Mouse (Mus musculus): Measurements from ENCODE around the gene Taf1d. TPM values are rescaled to one million over a fixed set of nuclear protein-coding genes. Genes with fewer than 3 reads are reported as not detected.
A peak's percentile ranks its signal among the peaks of the same experiment; 100 is the strongest.

The Taf1d gene
- total and polyA plus RNA-seq, 3 experiments: 298 to 860 (median 548) TPM

DNA sequence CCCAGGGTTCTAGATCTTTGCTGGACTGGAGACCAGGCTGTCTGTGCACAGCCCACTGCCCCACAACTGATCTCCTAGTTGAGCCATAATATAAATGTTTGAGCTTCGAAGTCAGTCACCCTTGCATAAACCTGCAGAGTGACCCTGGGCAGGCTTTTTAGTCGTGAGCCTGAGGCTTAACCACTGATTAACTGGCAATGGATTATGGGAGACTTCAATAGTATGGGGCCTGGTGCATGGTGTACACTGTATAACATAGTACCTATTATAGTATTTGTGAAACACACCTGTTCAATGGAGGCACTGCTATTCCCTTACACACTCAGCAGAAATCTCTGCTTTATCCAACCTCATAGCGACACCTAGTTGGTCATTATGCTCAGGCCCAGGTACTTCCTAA, 49.8 kb upstream of the Taf1d start:
- H3K4me1 ChIP-seq (ENCODE audit: control insufficient read depth in 1 of 2, insufficient read depth in 2 of 2, low read length in 2 of 2): no peaks in the 10 kb centered on the region
- no peak overlapping the region for H3K4me3 ChIP-seq (ENCODE audit: control insufficient read depth in 1 of 2, insufficient read depth in 1 of 2, low read depth in 2 of 2, low read length in 2 of 2)
- TF ChIP-seq POLR2AphosphoS5 (IDR thresholded peaks at IDR 0.05; ENCODE audit: borderline replicate concordance, low read depth, low read length) (no peak), EP300 (IDR thresholded peaks at IDR 0.05; ENCODE audit: low read depth in 1 of 2, low read length in 2 of 2) (no peak), GATA1 (IDR thresholded peaks at IDR 0.05; ENCODE audit: low read depth, low read length) (no peak), MAZ (IDR thresholded peaks at IDR 0.05; ENCODE audit: low read depth, low read length) (no peak)
- H3K9me3 ChIP-seq (replicated peaks; ENCODE audit: insufficient read depth, low read length): no peaks in the 10 kb centered on the region
- H3K27ac ChIP-seq (ENCODE audit: control insufficient read depth, low read depth, low read length): no peak overlapping the region
- no peaks in the 10 kb centered on the region for H3K27me3 ChIP-seq (ENCODE audit: control insufficient read depth in 1 of 2, insufficient read depth in 2 of 2, low read length in 2 of 2)
- no peak for DNase-seq (ENCODE audit: low read depth, low spot score)
- peaks cover 0 to 2% of the 10 kb centered on the region in 2 experiments; a peak in 2 of 4 replicates for H3K36me3 ChIP-seq (ENCODE audit: control insufficient read depth in 1 of 2, insufficient read depth in 2 of 2, low read length in 2 of 2)
- H3K9ac ChIP-seq (ENCODE audit: control insufficient read depth, low read depth, low read length, poor library complexity, severe bottlenecking): no peak overlapping the region
- no peaks in the 10 kb centered on the region for H3K79me2 ChIP-seq (ENCODE audit: control insufficient read depth, insufficient read depth, low read length, poor library complexity)

DNA sequence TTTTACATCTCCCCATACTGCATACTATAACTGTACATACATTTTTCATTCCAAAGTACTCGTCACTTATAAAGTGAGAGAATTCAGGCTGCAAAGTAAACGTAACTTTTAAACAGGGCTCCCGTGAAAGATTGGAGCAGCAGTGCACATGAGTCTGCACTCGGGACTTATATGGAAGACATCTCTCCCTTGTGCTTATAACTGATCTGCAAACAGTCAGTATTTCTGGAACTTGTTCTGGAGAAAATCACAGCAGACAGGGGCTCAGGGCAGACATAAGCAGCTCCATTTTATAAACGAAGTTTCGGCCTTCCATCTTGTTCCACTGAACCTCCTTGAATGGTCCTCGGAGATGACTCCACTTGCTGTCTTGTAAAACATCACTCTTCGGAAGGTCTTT, 44.0 kb upstream of the Taf1d start:
- no peak overlapping the region for H3K9ac ChIP-seq (ENCODE audit: control insufficient read depth, low read depth, low read length, poor library complexity, severe bottlenecking)
- peaks cover 0 to 41% of the 10 kb centered on the region in 2 experiments; a peak in 2 of 4 replicates for H3K36me3 ChIP-seq (ENCODE audit: control insufficient read depth in 1 of 2, insufficient read depth in 2 of 2, low read length in 2 of 2)
- no peaks in the 10 kb centered on the region for H3K27me3 ChIP-seq (ENCODE audit: control insufficient read depth in 1 of 2, insufficient read depth in 2 of 2, low read length in 2 of 2)
- no peak for TF ChIP-seq POLR2AphosphoS2 (IDR thresholded peaks at IDR 0.05; ENCODE audit: low read length)
- no peak for TF ChIP-seq ZKSCAN1 (IDR thresholded peaks at IDR 0.05; ENCODE audit: low read depth, low read length)
- no peak for TF ChIP-seq MYB (IDR thresholded peaks at IDR 0.05; ENCODE audit: low read depth, low read length)
- no peak for TF ChIP-seq MEF2A (IDR thresholded peaks at IDR 0.05; ENCODE audit: extremely low read depth, insufficient replicate concordance, low read depth, low read length, poor library complexity, severe bottlenecking)
- no peak for TF ChIP-seq ETS1 (IDR thresholded peaks at IDR 0.05; ENCODE audit: low read depth, low read length)
- no peak for TF ChIP-seq TBP (IDR thresholded peaks at IDR 0.05; ENCODE audit: low read depth, low read length)
- TF ChIP-seq SIN3A (IDR thresholded peaks at IDR 0.05; ENCODE audit: low read length): no peak
- TF ChIP-seq USF2 (IDR thresholded peaks at IDR 0.05; ENCODE audit: borderline replicate concordance in 1 of 2, insufficient read depth in 1 of 2, low read depth in 1 of 2, low read length in 2 of 2): no peak
- no peak for DNase-seq (ENCODE audit: low read depth, low spot score)
- no peak overlapping the region for H3K27ac ChIP-seq (ENCODE audit: control insufficient read depth, low read depth, low read length)
- H3K9me3 ChIP-seq (replicated peaks; ENCODE audit: insufficient read depth, low read length): no peaks in the 10 kb centered on the region
- H3K4me1 ChIP-seq (ENCODE audit: control insufficient read depth in 1 of 2, insufficient read depth in 2 of 2, low read length in 2 of 2): no peaks in the 10 kb centered on the region
- H3K79me2 ChIP-seq (ENCODE audit: control insufficient read depth, insufficient read depth, low read length, poor library complexity): no peaks in the 10 kb centered on the region
- no peak overlapping the region for H3K4me3 ChIP-seq (ENCODE audit: control insufficient read depth in 1 of 2, insufficient read depth in 1 of 2, low read depth in 2 of 2, low read length in 2 of 2)

DNA sequence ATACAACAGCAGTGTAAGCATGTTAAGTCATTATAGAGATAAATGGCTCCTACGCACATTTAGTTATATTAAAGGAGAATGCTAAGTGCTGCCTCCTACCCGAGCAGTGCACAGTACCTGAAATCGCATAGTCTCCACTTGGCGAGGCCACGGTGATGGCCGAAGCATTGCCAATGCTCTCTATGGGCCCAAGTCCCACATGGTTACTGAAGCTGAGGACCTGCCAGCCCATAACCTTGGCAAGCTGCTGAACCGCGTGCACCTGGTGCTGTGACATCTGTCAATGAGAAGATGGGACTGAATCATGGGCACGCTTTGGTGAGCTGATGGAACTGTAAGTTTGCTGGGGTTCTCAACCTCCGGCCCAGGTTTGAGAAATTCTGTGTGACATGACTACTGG, 42.5 kb upstream of the Taf1d start:
- no peaks in the 10 kb centered on the region for H3K4me1 ChIP-seq (ENCODE audit: control insufficient read depth in 1 of 2, insufficient read depth in 2 of 2, low read length in 2 of 2)
- H3K79me2 ChIP-seq (ENCODE audit: control insufficient read depth, insufficient read depth, low read length, poor library complexity): no peaks in the 10 kb centered on the region
- H3K27ac ChIP-seq (ENCODE audit: control insufficient read depth, low read depth, low read length): no peak overlapping the region
- H3K36me3 ChIP-seq (ENCODE audit: control insufficient read depth in 1 of 2, insufficient read depth in 2 of 2, low read length in 2 of 2): peaks cover 0 to 55% of the 10 kb centered on the region in 2 experiments; a peak in 2 of 4 replicates
- H3K9ac ChIP-seq (ENCODE audit: control insufficient read depth, low read depth, low read length, poor library complexity, severe bottlenecking): no peak overlapping the region
- no peaks in the 10 kb centered on the region for H3K9me3 ChIP-seq (replicated peaks; ENCODE audit: insufficient read depth, low read length)
- no peak for DNase-seq (ENCODE audit: low read depth, low spot score)
- H3K4me3 ChIP-seq (ENCODE audit: control insufficient read depth in 1 of 2, insufficient read depth in 1 of 2, low read depth in 2 of 2, low read length in 2 of 2): no peak overlapping the region
- no peaks in the 10 kb centered on the region for H3K27me3 ChIP-seq (ENCODE audit: control insufficient read depth in 1 of 2, insufficient read depth in 2 of 2, low read length in 2 of 2)
- 0 out of 4 replicates have a peak, but pooled peaks of 1 of the 2 experiments have one; percentile 15 for TF ChIP-seq POLR2A (IDR thresholded peaks at IDR 0.05; ENCODE audit: control insufficient read depth in 1 of 2, insufficient read depth in 1 of 2, low read depth in 1 of 2, low read length in 2 of 2, poor library complexity in 1 of 2)
- no peak for TF ChIP-seq ETS1 (IDR thresholded peaks at IDR 0.05; ENCODE audit: low read depth, low read length)
- TF ChIP-seq MAZ (IDR thresholded peaks at IDR 0.05; ENCODE audit: low read depth, low read length): no peak
- TF ChIP-seq MAFK (IDR thresholded peaks at IDR 0.05; ENCODE audit: borderline replicate concordance, low read depth, low read length): no peak

All from MEL (cell line).